Mouse (Mus musculus): Measurements from ENCODE around the gene S1pr4. TPM values are rescaled to one million over a fixed set of nuclear protein-coding genes. Genes with fewer than 3 reads are reported as not detected.

The S1pr4 gene
- polyA plus RNA-seq, 1 experiment from 2014 or later = 0.51 TPM

DNA sequence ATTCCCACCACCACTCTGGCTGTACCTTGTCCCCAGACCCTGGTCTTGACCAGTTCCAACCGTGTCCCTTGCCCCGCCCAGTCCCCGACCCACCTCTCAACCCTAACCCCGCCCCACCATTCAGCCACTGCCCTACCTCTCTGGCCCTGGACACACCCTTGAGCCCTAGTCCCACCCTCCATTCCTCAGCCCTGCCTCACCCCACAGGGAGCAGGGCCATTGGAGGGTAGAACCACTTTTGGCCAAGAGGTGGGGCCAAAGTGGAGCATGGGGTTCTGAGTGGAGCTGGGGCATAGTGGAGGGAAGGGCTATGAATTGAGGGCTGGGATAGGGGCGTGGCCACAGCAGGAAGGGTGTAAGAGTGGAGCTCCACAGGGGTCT, 34.7 kb downstream of the S1pr4 start:
- H3K4me3 ChIP-seq = peak overlapping the region; percentile 61
- H3K4me1 ChIP-seq = peaks cover 29% of the 10 kb centered on the region
- H3K9me3 ChIP-seq = no peaks in the 10 kb centered on the region
- peaks cover 99% of the 10 kb centered on the region for H3K27me3 ChIP-seq (replicated peaks; ENCODE audit: low read depth, poor library complexity, severe bottlenecking)
- H3K27ac ChIP-seq (replicated peaks) = no peak overlapping the region
- peak; percentile 8 for DNase-seq (ENCODE audit: low spot score)
- WGBS = 3% methylated on average over 5 of the region's 5 CpGs
- no peaks in the 10 kb centered on the region for H3K36me3 ChIP-seq (replicated peaks)

DNA sequence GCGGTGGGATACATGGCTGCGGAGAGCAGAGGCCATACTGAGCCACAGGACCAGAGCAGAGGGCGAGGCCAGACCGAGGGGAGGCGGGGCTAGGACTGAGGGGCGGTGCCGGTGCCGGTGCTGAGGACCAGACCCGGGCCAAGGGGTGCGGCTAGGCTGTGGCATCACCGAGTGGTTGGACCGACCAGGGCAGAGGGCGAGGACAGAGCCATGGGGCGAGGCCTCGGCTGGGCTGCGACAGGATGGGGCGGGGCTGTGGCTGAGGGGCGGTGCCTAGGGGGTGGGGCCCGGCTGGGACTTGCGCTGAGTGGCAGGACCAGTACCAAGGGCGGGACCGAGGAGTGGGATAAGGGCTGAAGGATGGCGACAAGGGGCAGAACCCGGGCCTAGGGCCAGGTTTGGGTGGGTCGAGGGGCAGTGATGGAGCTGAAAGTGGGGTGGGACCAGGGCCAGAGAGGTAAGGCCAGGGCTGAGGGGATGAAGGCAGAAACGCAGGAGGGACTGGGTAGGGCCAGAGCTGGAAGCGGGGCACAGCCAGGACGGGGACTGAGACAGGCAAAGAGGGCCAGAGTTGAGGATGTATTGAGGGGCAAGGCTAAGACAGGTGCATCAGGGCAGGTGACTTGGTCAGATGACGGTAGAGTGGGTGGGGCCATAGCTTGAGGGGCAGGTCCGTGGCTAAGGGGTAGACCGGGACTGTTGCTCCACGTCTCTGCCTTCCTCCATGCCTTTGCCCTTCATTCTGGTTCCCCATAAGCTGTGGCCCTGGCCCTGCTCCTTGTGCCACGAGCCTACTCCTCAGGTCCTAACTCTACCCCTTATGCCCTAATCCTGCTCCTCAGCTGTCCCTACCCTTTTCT, 35.3 kb downstream of the S1pr4 start:
- Histone ChIP-seq H3K27ac (replicated peaks) (peak overlapping the region; percentile 73), H3K36me3 (replicated peaks) (no peaks in the 10 kb centered on the region), H3K27me3 (replicated peaks; ENCODE audit: low read depth, poor library complexity, severe bottlenecking) (peaks cover 99% of the 10 kb centered on the region), H3K9me3 (no peaks in the 10 kb centered on the region), H3K4me3 (peak overlapping the region; percentile 61), H3K4me1 (peaks cover 30% of the 10 kb centered on the region)
- WGBS = 2% methylated on average over 33 of the region's 33 CpGs
- DNase-seq (ENCODE audit: low spot score) = peak; percentile 86

DNA sequence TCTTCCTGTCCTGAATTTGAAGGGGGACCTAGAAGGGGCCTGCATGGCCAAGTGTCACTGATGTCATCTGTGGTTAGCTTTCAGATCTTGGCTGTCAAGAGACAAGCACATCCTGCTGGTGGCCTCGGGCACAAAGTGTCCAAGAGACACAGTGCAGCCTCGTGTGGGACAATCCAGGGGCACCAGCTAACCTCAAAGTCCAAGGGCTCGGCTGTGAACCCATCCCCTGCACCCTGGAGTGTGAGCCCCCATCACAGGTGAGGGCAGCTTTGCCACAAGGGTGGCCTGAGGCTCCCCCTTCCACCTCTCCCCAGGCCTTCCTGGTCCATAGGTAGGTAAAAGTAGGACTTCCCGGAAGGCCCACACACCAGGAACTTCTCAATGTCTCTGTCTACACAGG, 36.4 kb downstream of the S1pr4 start:
- Histone ChIP-seq H3K4me3 (no peak overlapping the region; the same call in 1 of the 2 replicates), H3K4me1 (peaks cover 30% of the 10 kb centered on the region), H3K27me3 (replicated peaks; ENCODE audit: low read depth, poor library complexity, severe bottlenecking) (peaks cover 100% of the 10 kb centered on the region), H3K9me3 (no peaks in the 10 kb centered on the region), H3K27ac (replicated peaks) (no peak overlapping the region), H3K36me3 (replicated peaks) (no peaks in the 10 kb centered on the region)
- DNase-seq (ENCODE audit: low spot score) = peak; percentile 7
- WGBS = 63% methylated on average over 4 of the region's 4 CpGs

DNA sequence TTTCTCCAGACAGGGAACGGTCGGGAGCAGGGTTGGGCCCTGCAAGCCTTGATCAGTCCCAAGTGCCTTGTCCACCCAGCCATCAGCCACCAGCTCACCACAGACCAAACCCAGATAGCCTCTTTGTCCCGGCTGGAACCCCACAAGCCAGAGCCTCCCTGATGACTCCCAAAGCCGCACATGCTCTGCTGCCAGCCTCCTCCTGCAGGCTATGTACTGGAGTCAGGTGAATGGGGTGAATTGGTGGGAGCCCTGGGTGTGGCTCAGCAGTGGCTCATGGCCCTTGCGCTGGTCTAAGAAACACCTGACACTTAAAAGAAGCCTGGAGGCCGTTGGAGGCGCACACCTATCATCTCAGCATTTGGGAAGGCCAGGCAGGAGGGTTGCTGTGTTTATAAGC, 37.0 kb downstream of the S1pr4 start:
- no peak overlapping the region for H3K4me3 ChIP-seq
- DNase-seq (ENCODE audit: low spot score) = peak; percentile 9
- H3K9me3 ChIP-seq = no peaks in the 10 kb centered on the region
- no peak overlapping the region for H3K27ac ChIP-seq (replicated peaks)
- H3K27me3 ChIP-seq (replicated peaks; ENCODE audit: low read depth, poor library complexity, severe bottlenecking) = peaks cover 100% of the 10 kb centered on the region
- peaks cover 30% of the 10 kb centered on the region for H3K4me1 ChIP-seq
- 76% methylated on average over 7 of the region's 7 CpGs for WGBS
- no peaks in the 10 kb centered on the region for H3K36me3 ChIP-seq (replicated peaks)

DNA sequence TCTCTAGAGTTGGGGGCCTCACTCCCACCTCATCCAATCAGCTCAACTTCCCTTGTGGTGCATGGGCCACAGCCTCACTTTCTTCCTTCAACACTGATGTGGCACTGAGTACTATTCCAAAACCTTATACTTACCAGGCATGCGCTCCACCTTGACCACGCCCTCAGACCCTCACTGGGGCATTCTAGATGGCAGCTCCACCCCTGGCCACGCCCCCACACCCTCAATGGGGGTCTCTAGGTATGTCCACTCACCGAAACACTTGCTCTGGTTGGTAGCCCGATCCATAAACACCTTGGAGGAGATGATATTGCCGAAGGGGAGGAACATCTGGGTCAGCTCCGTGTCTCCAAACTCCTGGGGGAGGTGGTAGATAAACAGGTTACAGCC, 37.5 kb downstream of the S1pr4 start:
- peaks cover 100% of the 10 kb centered on the region for H3K27me3 ChIP-seq (replicated peaks; ENCODE audit: low read depth, poor library complexity, severe bottlenecking)
- H3K9me3 ChIP-seq = no peaks in the 10 kb centered on the region
- no peaks in the 10 kb centered on the region for H3K36me3 ChIP-seq (replicated peaks)
- H3K4me1 ChIP-seq = peaks cover 30% of the 10 kb centered on the region
- 32% methylated on average over 7 of the region's 7 CpGs for WGBS
- no peak overlapping the region for H3K27ac ChIP-seq (replicated peaks)
- H3K4me3 ChIP-seq = peak overlapping the region; percentile 23; the same call in 1 of the 2 replicates
- peak; percentile 9 for DNase-seq (ENCODE audit: low spot score)

DNA sequence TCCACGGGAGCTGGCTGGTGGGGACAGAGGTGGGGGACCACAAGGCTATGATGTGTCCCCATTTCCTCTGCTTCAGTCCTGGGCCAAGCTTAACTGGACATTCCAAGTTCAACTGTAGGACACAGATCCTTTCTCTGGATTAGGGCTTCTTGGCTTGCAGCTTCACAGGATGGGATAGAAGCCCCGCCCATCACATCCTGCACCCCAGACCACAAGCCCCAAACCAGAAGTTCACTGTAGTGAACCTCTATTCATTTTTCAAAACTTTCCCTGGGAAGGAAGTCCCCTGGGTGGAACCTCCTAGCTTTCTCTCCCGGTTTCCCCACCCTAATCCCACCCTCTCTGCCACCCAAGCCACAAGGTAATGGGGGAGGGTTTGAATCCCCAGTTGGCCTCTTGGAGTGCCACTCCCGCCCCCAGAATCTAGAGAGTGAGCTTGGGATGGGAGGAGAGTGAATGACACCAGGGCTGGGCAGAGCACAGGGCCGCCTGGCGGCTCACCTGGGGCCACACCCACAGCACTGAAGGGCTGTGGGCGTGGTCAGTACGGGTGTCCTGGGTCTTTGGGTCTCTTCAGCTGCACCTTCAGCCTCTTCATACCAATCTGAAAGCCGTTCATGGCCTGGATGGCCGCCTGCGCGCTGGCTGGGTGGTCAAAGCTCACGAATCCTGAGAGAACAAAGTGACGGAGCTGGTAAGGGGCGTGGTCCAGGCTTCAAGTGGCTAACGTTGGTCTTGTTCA, 38.1 kb downstream of the S1pr4 start:
- DNase-seq (ENCODE audit: low spot score) = peak; percentile 8
- peaks cover 30% of the 10 kb centered on the region for H3K4me1 ChIP-seq
- H3K27ac ChIP-seq (replicated peaks) = no peak overlapping the region
- 5% methylated on average over 16 of the region's 16 CpGs for WGBS
- H3K27me3 ChIP-seq (replicated peaks; ENCODE audit: low read depth, poor library complexity, severe bottlenecking) = peaks cover 100% of the 10 kb centered on the region
- H3K9me3 ChIP-seq = no peaks in the 10 kb centered on the region
- peak overlapping the region; percentile 23 for H3K4me3 ChIP-seq
- H3K36me3 ChIP-seq (replicated peaks) = no peaks in the 10 kb centered on the region

DNA sequence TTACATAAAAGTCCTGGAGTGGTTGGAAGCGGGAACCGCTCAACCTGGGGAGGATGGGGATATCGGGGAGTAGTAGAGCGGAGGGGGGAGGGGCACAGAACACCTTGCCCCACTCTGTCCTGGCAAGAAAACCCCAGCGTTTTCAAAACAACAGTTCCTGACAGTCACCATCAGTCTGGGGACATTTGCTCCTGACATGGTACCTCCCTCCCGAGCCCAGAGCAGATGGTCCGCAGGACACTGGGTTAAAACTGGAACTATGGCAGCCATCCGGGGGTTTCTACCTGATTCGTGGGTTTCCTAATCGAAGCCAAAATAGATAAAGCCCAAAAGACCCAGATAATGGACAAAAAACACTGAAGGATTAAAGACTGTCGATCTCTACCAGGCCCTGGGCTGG, 39.0 kb downstream of the S1pr4 start:
- H3K27me3 ChIP-seq (replicated peaks; ENCODE audit: low read depth, poor library complexity, severe bottlenecking) = peaks cover 100% of the 10 kb centered on the region
- H3K9me3 ChIP-seq = no peaks in the 10 kb centered on the region
- H3K36me3 ChIP-seq (replicated peaks) = no peaks in the 10 kb centered on the region
- peaks cover 30% of the 10 kb centered on the region for H3K4me1 ChIP-seq
- no peak for DNase-seq (ENCODE audit: low spot score)
- WGBS = 37% methylated on average over 11 of the region's 11 CpGs
- no peak overlapping the region for H3K4me3 ChIP-seq
- no peak overlapping the region for H3K27ac ChIP-seq (replicated peaks)

DNA sequence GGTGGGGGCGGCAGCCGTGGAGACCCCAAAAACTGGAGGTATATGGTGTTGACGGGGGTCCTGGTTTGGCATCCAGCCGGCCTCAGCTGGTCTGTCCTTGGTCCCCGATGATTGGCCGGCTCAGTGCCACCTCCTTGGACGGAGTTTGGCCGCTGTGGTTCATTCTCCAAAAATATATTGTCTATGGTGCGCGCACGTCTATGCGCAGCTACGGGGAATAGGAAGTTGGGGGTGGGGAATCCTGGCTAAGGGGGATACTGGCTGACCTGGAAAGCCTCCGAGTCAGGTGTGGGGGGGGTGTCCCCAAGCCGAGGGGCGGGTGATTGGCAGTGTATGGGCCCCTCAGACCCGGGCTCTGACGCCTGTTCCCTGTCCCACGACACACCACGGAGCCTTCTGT, 39.5 kb downstream of the S1pr4 start:
- Histone ChIP-seq H3K27me3 (replicated peaks; ENCODE audit: low read depth, poor library complexity, severe bottlenecking) (peaks cover 100% of the 10 kb centered on the region), H3K36me3 (replicated peaks) (no peaks in the 10 kb centered on the region), H3K4me3 (no peak overlapping the region), H3K4me1 (peaks cover 30% of the 10 kb centered on the region), H3K27ac (replicated peaks) (no peak overlapping the region), H3K9me3 (no peaks in the 10 kb centered on the region)
- 27% methylated on average over 20 of the region's 20 CpGs for WGBS
- peak; percentile 10 for DNase-seq (ENCODE audit: low spot score)

DNA sequence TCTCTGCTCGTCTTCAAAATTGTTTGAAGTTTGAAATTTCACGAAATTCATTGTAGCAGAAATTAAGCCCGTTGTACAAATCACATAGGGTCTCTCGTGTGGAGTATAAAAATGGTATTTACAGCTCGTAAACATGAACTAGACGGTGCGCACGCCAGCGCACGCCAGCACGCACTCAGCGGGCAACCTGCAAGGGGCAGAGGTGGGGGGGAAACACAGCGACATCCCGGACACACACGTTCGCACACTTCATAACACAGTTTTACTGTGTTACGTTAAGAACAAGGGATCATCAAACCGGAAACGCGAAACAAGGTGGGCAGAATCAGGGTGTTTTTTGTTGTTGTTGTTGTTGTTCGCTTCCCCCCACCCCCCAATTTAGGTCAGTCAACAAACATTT, 40.5 kb downstream of the S1pr4 start:
- 71% methylated on average over 21 of the region's 21 CpGs for WGBS
- Histone ChIP-seq H3K4me3 (no peak overlapping the region), H3K9me3 (no peaks in the 10 kb centered on the region), H3K27ac (replicated peaks) (no peak overlapping the region), H3K36me3 (replicated peaks) (no peaks in the 10 kb centered on the region), H3K27me3 (replicated peaks; ENCODE audit: low read depth, poor library complexity, severe bottlenecking) (peaks cover 100% of the 10 kb centered on the region), H3K4me1 (peaks cover 19% of the 10 kb centered on the region)
- DNase-seq (ENCODE audit: low spot score) = no peak

DNA sequence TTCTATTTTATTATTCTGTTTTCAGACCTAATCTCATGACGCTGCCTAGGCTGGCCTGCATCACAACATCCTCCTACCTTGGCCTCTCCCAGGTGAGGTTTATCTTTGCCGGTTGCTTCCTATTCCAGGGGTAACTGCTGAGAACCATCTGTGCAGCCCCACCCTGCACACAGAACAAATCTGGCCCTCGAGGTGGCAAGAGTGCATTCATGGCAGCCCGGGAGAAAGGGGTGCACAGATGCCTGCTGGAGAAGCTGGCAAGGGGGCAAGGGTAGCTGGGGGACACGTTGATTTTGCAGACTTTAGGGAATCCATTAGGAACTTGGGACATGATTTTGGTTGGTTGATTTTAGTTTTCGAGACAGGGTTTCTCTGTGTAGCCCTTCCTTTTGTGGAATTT, 41.7 kb downstream of the S1pr4 start:
- Histone ChIP-seq H3K4me3 (no peak overlapping the region), H3K27me3 (replicated peaks; ENCODE audit: low read depth, poor library complexity, severe bottlenecking) (peaks cover 100% of the 10 kb centered on the region), H3K9me3 (no peaks in the 10 kb centered on the region), H3K4me1 (peaks cover 11% of the 10 kb centered on the region), H3K27ac (replicated peaks) (no peak overlapping the region), H3K36me3 (replicated peaks) (no peaks in the 10 kb centered on the region)
- WGBS = 80% methylated on average over 6 of the region's 6 CpGs
- DNase-seq (ENCODE audit: low spot score) = no peak

DNA sequence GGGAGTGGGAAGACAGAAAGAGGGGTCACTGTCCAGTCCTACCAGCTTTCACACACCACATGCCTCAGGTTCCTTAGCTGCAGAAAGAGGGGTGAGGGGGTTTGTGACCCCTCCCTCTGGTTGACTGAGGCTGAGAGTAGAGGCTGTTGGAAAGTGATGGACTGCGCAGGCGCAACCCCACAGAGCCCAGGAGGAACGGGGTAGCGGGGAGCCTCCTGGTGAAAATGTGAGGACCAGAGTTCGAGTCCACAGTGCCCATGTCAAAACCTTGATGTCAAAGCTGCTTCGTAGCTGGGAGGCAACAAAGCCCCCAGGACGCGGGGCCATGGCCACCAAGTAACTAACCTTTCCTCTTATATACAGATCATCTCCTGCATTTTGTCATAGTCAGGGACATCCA, 42.3 kb downstream of the S1pr4 start:
- Histone ChIP-seq H3K4me1 (peaks cover 17% of the 10 kb centered on the region), H3K36me3 (replicated peaks) (no peaks in the 10 kb centered on the region), H3K4me3 (no peak overlapping the region), H3K27ac (replicated peaks) (no peak overlapping the region), H3K9me3 (no peaks in the 10 kb centered on the region), H3K27me3 (replicated peaks; ENCODE audit: low read depth, poor library complexity, severe bottlenecking) (peaks cover 100% of the 10 kb centered on the region)
- WGBS = 88% methylated on average over 8 of the region's 8 CpGs
- DNase-seq (ENCODE audit: low spot score) = no peak

DNA sequence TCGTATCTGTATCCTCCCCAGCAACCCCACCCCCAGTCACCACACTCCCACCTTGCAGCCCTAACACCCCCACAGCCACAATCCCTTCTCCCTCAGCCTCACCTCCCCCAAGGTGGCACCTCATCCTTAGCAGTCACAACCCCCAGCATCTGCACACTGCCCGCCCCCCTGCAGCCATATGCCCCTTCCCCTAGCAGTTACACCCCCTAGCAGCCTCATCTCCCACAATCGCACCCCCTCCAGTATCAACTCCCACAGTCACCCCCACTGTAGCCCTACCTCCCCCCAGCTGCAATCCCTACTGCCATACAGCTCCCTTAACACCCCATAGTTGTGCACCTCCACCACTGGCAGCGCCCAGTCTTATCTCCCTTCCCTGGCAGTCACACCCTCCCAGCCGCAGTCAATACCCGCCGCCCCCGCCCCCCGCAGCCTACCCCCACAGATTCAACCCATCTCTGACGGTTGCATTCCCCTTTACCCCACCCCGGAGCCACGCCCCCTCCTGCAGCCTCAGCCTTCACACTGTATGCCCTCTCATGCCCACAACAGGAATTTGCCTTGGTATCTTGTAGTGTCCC, 42.9 kb downstream of the S1pr4 start:
- H3K27ac ChIP-seq (replicated peaks) = no peak overlapping the region
- H3K4me3 ChIP-seq = no peak overlapping the region
- peaks cover 100% of the 10 kb centered on the region for H3K27me3 ChIP-seq (replicated peaks; ENCODE audit: low read depth, poor library complexity, severe bottlenecking)
- 58% methylated on average over 12 of the region's 12 CpGs for WGBS
- H3K9me3 ChIP-seq = no peaks in the 10 kb centered on the region
- no peak for DNase-seq (ENCODE audit: low spot score)
- no peaks in the 10 kb centered on the region for H3K36me3 ChIP-seq (replicated peaks)
- peaks cover 21% of the 10 kb centered on the region for H3K4me1 ChIP-seq

Data from embryonic facial prominence, embryonic 10.5 days (tissue).